Mouse (Mus musculus) kidney, postnatal 10 days (tissue): ENCODE data around the gene Fgr.
A peak's percentile ranks its signal among the peaks of the same experiment; 100 is the strongest.
"Not testable (repeated sequence)": the region's sequence is repeated elsewhere in the genome, so short reads cannot be mapped to it uniquely, and the experiment has no call there.

ENCODE experiments used
- DNase-seq: peaks from one replicate; pipeline ENCODE4 v3.0.0; 2021; ENCODE audit warnings: mixed read lengths

Fgr gene

DNA sequence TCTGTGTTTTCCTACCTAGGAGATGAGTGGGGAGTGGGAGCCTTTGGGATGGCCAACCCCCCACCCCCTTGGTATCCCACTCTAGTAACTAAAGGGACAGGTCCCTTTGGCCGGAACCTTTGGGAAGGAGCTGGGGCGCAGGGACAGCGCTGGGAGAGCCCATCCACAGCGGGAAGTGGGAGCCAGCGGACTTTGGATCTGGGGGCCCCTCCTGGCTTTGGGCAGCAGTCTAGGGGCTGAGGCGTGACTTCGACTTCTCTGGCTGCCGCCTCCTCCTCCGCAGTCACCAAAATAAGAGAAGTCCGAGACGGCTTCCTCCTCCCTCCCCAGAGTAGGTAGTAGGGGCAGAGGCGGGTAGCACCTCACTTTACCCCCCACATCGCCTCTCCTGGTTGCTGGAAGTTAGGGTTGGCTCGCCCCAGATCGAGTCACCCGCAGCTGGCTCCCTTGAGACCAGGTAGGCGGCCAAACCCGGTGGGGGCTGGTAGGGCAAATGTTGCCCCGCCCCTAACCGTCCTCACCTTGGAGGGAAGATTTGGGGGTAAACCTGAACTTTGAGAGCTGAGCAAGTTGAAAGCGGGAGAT, at the start of gene Fgr:
Gene Fgr, plus strand, starts transcription at position 282 of the 585 bp plus-strand sequence.
- DNase-seq, result peak; percentile 39

DNA sequence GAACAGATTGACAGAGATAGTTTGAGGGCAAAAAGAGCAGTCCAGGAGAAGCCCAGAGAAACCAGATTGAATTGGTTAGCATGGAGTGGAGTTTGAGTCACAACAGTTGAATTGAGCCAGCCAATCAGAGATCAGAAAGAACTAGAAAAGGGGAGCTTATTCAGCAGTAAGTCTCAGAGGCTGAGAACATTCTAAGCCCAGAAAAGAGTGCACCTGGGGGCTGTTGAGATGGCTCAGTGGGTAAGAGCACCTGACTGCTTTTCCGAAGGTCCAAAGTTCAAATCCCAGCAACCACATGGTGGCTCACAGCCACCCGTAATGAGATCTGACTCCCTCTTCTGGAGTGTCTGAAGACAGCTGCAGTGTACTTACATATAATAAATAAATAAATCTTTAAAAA, 47.4 kb upstream of the Fgr start:
- not testable (repeated sequence) for DNase-seq

DNA sequence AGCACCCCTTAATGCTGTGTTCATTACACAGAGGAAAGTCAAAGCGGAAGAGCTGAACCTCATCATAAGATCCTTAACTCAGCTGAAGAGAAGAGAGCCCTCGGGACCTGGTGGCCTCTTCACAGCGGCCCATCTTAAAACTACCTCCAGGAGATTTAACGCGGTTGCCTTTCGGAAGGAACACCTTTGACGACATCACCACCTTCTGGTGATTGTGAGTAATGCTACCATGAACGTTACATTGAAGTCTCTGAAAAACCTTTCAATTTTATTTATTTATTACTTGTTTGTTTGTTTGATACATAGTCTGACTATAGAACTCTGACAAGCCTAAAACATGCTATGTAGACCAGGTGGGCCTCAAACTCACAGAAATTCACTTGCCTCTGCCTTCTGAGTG, 43.1 kb upstream of the Fgr start:
- peak; percentile 73 for DNase-seq

DNA sequence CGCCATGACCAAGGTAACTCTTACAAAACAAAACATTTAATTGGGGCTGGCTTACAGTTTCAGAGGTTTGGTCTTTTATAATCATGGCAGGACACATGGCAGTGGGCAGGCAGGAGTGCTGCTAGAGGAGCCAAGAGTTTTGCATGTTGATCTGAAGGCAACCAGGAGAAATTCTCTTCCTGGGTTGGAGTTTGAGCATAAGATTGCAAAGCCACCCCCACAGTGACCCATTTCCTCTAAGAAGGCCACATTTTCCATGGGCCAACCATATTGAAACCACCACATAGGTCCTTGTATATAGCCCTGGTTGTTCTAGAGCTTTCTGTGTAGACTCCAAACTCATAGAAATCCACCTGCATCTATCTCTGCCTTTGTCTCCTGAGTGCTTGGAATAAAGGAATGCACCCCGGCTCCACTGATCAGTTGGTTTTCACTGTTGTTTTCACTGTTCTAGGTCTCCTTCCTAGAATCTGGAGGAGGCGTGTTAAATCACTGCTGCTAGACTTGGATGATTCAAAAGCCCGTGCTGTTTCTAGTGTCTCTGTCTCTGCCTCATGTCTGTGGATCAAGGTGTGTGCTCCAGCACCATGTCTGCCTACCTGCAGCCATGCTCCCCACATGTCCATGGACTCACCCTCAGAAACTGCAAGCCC, 41.0 kb upstream of the Fgr start:
- DNase-seq, result no peak

DNA sequence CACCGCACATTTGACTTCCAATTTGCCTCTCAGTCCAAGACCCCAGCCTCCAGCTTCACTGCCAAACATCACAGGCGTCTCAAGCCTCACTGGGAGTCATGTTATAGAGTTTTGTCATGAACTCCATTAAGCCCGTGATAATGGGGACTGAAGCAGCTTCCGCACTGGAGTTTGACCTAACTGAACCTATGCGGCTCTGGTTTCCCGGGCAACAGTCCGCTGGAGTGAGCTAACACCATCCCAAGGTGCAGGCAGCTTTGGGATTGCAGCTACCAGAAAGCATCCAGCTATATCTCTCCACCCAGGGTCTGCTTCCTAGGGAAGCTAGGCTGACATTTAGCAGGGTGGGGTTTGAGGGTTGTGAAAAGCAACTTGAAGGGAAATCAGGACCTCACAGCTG, 39.3 kb upstream of the Fgr start:
- DNase-seq, result peak; percentile 33

DNA sequence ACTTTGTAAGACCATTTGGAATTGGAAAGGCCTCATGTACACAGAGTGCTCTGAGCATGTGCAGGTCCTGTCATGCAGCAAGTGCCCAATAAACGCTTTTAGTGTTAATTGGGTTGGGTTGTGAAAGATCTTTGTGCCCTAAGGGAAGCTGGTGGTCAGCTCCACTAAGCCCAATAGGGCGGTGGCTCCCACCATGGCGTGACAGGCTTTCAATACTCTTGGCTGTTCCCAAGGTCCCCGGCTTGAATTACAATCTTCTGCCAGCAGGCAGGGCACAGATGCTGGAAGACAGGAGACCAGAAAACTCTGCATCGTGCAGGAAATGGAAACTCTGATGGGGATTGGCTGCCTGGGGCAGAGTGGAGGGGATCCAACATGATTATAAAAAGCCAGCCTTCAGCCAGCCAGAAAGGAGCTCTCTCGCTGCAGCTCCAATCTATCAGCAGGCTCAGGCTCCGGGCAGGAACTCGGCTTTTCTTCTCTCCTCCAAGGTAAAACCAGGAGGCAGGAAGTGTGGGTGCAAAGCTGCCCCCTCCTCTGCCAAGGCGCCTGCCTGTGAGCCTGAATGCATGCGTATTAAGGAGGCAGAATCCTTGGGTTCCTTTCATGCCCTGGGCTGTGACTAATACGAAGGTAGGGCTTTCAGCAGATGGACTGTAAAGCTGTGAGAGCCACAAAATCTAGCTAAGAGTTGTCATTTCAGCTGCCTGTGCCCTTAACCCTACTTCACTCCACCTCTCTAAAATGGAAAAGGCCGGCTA, 35.5 kb upstream of the Fgr start:
- DNase-seq, result peak; percentile 35

DNA sequence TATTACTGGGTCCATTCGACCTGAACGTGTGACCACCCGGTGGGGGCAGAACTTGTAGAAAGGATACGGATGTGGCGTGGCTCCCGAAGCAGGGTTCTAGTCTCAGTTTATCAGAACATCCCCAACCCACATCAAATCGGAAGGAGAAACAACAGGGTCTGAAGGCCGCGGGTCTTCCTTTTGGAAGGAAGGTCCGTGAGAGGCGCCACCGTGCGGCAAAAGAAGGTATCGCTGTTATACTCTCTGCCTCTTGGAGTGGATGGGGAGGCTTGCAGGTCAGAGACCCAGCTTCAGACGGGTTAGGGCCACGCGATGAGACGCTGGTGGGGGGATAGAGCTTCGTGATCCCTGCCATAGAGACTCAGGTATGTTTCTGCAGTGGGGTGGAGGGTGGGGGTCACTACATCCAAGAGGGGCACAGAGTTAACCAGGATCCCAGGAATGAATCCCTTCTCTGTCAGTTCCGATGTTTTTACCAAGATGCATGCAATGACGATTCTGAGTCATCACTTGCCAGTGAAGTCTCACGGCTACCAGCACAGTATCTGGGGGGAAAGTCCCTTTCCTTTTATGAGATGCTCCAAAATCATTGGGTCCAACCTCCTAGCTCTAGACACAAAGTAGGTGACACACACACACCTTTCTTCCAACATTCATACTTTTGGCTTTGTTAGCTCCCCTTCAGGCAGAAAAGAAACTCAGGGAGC, 34.3 kb upstream of the Fgr start:
- DNase-seq, result peak; percentile 86

DNA sequence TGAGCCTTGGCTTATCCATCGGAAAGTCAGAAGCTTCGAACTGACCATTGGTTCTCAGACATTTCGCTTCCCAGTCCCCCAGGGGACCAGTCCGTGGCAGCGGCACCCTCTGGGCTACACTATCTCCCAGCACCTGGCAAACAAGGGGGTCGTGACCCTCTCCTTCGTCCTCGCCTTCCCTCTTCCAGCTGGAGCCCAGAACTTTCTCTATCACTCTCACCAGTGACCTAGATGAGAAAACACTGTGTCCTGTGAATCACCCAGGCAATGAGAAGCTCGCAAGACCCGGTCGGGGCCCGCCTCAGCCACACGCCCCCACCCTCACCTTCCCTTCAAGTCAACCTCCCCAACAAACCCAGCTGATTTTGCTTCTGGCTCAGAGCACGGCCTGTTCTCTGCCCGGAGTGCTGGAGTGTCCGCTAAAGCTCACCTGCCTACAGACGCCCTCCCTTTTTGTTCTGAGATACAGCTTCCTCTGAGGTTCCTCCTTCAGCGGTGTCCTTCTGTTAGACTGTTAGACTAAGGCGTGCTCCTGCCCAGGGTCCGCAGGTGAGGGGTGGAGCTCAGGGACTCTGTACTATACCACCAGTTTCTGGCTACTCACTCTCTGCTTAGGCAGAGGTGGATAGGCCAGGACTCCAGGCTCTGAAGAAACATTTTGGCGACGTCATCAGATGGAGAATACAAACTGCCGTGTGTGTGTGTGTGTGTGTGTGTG, 32.7 kb upstream of the Fgr start:
- no peak for DNase-seq

DNA sequence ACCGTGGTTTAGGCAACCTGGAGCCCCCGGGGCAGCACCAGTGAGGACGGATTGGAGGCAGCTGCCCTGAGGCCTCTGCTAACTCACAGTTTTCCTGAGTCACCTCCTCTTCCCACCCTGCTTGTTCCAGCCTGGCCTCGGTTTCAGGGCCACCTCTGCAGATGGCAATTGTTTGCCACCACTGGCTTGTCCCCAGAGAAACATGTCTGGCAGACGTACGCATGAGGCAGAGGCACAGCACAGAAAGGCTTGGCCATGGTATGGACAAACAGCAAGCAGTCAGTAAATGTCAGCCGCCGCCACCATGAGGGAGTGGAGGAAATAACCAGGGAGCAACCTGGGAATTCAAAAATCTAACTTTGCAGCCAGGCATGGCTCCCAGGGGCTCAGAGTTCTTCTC, 30.8 kb upstream of the Fgr start:
- DNase-seq, result no peak

DNA sequence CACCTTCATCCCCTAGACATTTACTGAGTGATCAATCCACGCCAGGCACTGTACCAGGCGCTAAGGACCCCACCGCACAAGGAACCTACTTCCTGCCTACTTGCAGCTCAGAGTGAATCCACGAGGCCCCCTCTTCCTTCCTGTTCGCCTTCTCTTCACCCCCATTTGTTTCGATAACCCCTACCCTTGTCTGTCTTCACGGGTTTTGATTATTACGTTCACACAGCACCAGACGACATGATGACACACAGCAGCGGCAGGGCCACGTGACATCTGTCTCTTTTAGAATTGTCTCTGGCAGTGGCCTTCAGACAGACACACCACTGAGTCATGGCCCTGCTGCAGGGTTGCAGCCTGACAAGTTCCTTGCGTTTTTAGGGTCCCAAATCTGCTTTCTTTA, 29.8 kb upstream of the Fgr start:
- no peak for DNase-seq

DNA sequence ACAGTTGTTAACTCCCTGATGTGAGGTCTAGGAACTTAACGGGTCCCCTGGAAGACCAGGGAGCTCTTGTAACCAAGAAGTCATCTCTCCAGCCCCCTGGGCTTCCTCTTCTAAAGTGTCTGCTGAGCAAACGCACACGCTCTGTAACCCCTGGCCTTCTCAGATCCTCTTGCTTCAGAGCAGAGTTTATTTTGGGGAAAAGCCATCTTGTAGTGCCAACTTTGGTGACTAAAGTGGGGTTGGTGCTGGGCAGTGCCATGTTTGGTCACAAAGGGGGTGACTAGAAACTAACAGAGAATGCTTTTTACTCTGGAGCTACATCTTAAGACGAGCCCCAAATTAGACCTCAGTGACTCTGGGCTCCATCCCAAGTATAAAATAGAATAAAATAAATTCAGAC, 29.1 kb upstream of the Fgr start:
- DNase-seq, result no peak

DNA sequence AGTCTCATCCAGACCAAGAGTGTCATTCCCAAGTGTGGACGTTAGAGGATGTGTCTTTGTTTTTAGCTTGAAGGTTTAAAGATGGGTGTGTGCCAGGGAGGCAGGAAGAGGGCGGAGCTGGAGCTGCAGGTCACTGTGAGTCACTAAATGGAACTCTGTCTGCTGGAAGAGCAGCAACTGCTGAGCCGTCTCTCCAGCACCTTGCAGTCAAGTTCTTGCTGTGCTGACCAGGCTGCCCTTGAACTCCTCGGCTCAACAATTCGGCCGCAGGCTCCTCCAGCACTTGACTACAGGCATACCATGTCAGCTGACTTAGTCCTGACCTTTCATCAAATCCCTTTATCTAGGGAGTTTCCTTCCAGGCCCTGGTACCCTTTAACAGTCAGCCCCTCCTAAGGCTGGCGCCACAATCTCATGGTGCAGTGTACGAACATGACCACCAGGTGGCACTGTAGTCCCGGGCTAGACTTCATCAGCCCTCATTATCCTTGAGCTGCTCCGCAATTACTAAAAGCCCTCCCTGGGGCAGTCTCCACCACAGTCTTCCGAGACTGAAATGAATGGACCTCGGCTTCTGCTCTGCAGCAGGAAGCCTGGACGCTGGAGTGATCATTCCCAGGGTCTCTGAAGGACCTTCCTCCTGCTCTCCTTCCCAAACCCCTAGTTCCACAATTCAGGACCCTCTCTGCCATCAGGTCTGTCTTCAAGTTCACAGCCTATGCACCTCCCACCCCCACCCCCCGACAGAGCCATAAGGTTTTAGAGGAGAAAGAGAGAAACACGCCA, 28.4 kb upstream of the Fgr start:
- DNase-seq, result peak; percentile 89

DNA sequence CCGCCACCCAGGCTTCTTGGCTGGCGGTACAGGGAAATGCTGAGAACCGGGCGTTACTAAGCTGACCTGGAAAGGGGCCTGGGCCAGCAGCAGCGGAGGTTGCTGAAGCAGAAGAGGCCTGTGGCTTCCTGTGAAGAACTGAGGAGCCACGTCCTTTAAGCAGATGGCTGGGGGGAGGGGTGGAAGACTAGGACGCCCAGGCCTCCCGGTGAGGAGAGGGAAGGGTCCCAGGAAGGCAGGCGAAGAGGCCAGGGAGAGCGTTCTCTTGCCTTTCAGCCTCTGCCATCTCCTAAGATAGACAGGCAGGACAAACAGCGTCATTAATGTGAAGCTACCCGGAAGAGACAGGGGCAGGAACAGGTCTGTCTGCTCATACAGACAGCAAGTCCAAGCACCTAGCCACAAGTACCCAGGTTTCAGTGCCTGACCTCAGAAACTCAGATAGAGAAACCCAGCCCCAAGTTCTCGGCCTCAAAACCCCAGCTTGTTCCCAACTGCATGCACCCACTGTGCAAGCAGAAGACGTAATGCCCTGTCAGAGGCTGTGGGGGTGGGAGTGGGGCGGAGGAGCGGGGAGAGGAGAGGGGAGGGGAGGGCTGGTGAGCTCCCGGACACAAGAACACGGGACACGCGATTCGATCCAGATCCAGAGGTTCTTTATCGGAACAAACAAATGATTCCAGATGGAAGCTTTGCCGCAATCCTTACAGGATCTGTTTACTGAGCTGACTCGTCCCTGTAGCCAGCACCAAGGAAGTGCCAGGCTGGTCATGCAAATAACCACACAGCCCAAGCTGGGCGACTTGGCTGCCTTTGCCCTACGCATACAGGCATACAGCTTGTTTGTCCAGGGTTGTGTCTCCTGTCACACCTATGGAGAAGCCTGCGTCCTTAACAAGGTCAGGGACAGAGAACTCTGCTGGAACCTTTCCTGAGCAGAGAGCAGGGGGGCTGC, 27.6 kb upstream of the Fgr start:
- peak; percentile 72 for DNase-seq

DNA sequence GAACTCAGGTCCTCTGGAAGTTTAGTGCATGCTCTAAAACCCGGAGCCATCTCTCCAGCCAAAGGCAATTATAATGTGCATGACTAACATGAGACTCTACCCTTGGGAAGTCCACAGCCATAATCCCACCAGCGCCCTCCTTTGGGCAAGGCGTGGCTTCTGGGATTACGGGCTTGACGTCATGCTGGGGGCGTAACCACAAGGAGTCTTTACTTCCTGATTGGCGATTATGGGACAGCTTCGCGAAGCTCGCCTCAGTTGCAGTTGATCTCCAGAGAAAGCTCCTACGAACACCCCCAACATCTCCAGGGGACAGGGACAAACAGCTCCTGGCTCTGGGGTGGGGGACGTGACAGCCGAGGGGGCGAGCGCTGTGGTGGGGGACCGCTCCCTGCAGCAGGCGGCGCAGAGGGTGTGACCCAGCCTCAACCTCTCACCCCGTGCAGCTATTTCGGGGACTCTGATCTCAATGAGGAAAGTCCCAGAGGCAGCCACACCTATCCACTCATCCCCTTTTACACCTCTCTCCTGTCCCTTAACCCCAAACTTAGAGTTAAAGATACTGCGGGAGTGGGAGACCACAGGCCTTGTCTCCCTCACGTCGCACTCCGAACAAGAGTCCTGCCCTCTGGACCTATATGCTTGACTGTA, 23.9 kb upstream of the Fgr start:
- no peak for DNase-seq

DNA sequence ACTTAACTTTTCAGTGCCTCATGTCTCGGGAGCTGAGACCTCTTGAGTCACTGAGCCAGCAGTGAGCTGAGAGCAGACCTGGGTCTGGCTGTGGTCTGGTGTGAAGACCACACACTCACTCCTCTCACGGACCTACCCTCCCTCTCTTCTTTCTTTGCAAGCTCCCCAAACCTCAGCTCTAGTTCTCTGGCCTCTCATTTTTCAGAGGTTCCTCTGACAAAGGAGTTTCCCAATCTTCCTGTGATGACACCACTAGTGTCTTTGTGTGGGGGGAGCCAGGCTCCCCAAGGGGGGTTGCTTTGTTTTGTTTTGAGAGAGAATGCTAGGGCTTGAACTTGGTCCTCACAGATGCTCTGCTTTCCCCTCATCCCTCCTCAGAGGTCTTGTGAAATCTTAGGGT, 22.9 kb upstream of the Fgr start:
- DNase-seq, result no peak

DNA sequence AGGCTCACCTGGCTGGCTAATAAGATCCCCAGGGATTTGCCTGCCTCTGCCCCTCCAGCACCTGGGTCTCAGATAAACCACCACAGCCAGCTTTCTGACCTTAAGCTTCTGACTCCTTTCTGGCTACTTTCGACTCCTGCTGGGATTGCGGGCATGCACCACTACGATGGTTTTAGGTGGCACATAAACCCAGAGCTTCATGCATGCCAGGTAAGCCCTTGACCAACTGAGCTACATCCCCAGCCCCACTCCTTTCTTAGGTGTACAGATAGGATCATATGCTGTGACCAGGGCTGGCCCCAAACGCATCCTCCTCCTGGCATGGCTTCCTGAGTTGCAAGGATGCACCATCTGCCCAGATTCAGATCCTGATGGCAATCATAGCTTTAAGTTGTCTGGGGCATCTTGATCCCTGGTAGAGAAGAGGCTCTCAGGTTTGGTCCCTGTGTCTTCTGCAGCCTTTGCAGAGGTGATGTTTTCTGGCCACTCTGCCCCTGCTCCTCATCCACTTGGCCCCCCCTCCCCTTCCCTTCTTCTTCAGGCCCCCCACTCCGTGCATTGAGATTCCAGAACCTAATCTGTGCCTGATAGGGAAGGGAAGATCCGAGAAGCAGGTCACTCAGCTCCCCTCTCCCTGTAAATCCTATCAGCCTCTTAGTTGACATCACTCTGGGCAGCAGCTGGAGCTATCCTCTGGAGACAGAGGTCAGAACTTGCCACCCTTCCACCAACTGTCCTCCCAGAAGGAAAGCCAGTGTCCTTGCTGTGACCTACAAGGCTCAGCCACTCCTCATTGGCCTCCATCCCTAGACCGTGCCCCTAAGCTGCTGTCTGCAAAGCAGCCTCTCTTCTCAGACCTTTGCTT, 19.1 kb upstream of the Fgr start:
- no peak for DNase-seq

DNA sequence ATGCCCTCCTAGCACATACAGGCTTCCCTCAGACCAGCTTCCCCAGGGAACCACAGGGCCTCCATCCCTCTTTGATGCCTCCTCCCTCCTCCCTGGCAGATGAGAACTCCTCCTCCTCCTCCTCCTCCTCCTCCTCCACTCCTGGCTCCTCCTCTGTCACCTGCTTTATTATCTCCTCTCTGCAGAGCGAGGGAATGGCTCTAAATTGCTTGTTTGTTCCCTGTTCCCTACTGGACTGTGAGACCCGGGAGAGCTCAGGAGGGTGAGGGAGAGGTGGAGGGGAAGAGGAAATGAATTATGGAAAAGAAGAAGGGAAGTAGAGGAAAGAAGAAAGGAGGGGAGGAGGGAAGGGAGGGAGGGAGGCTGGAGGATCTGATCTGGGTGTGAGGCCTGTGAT, 18.5 kb upstream of the Fgr start:
- no peak for DNase-seq

DNA sequence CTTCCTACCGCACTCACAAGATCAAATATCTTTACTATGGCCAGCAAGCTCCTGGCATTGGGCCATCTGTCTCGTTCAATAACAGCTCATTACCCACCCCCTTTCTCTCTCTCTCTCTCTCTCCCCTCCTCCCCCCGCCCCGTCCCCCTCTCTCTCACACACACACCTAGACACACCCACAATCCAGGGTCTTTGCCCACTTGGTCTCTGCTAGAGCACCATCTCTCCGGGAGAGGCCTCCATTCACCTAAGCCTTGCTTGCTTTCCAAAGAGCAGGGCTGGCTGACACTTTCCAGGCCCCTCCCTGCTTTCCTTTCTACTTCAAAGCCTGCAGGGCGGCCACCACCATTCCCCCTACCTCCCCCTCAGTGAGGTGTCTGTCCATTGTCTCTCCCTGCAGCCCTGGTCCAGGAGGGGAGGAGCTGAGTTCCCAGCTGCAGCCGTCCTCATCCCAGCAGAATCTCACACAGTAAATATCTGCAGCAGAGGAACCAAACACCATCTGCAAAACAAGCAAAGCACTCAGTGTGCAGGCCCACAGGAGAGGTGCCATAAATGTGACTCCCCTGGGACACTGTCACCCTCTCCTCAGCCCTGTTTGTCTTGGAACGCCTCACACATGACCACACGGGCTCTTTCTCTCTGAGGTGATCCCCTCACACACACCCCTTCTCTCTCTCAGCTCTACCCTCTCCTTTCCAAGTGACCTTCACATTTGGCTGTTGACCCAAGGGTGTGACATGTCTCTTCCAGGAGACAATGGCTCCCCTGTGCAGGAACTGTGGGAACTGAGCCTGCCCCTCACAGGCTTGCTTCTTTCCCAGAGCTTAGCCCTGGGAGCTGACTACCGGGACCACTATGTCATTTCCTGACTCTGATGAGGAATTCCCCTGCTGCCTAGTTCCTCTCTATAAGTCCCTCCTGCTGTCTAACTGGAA, 14.9 kb upstream of the Fgr start:
- peak; percentile 61 for DNase-seq
